Mouse (Mus musculus) embryonic facial prominence, embryonic 11.5 days (tissue): ENCODE data around the gene Ccdc186. TPM values are rescaled to one million over a fixed set of nuclear protein-coding genes. Genes with fewer than 3 reads are reported as not detected.

Experiments used
- ATAC-seq: fragments of 200-750 bp; cut with Nextera tagmentation; replicated peaks from 2 replicates; pipeline ENCODE4 v1.8.0; 2017; ENCODE audit warnings: low read depth; ENCODE audit not compliant: insufficient number of reproducible peaks, low FRiP score, low TSS enrichment
- DNase-seq: peaks from one replicate; pipeline ENCODE4 v3.0.0-alpha.2; 2015; ENCODE audit warnings: low spot score
- H3K27ac ChIP-seq: fragments of 300-500 bp; sonication (generic); replicated peaks from 2 replicates; pipeline ENCODE4 v1.5.1; 2014; ENCODE audit warnings: mild to moderate bottlenecking, low read depth, low read length, control low read depth
- H3K27me3 ChIP-seq: fragments of 300-500 bp; sonication (generic); 2 replicates; pipeline ENCODE4 v1.6.1; 2014; ENCODE audit warnings: mild to moderate bottlenecking, low read length, moderate library complexity, mixed read lengths; ENCODE audit not compliant: control insufficient read depth, insufficient read depth
- H3K36me3 ChIP-seq: fragments of 300-500 bp; sonication (generic); replicated peaks from 2 replicates; pipeline ENCODE4 v1.6.1; 2014; ENCODE audit warnings: low read depth, mild to moderate bottlenecking, low read length, moderate library complexity, mixed read lengths; ENCODE audit not compliant: control insufficient read depth, insufficient read depth
- H3K4me1 ChIP-seq: fragments of 300-500 bp; sonication (generic); 2 replicates; pipeline ENCODE4 v1.6.1; 2014; ENCODE audit warnings: low read length, mixed read lengths; ENCODE audit not compliant: control insufficient read depth, insufficient read depth
- H3K4me2 ChIP-seq: fragments of 300-500 bp; sonication (generic); 2 replicates; pipeline ENCODE4 v1.6.1; 2014; ENCODE audit warnings: low read depth, mild to moderate bottlenecking, control low read depth, low read length, moderate library complexity
- H3K4me3 ChIP-seq: fragments of 300-500 bp; sonication (generic); 2 replicates; pipeline ENCODE4 v1.5.1; 2014; ENCODE audit warnings: low read depth, low read length, control low read depth
- H3K9ac ChIP-seq: fragments of 300-500 bp; sonication (generic); replicated peaks from 2 replicates; pipeline ENCODE4 v1.6.1; 2014; ENCODE audit warnings: mild to moderate bottlenecking, control low read depth, low read length
- H3K9me3 ChIP-seq: fragments of 300-500 bp; sonication (generic); replicated peaks from 2 replicates; pipeline ENCODE4 v1.6.1; 2016; ENCODE audit warnings: mild to moderate bottlenecking, low read length, inconsistent platforms, mixed read lengths; ENCODE audit not compliant: control insufficient read depth
- WGBS: fragments of 180-500 bp; shearing (Covaris S2); extraction: QIAGEN DNeasy Blood & Tissue Kit; methylation state at CpG from one replicate; pipeline ENCODE4 v1.1.7; 2014; 5-methylcytosine and 5-hydroxymethylcytosine counted together
- polyA plus RNA-seq: library from polyadenylated mRNA; unstranded; fragments of >200 nt; fragmentation: Nextera tagmentation; extraction: Ambion mirVana; gene quantifications from 2 replicates; pipeline ENCODE4 v1.2.1, GENCODE M21; 2014

Gene Ccdc186
- polyA plus RNA-seq, 1 experiment from 2014 or later, result 21.4 TPM

- H3K4me1 ChIP-seq, result 0 out of 2 replicates have a peak, but pooled peaks cover 2% of the 10 kb centered on the region
- no peaks in the 10 kb centered on the region for H3K36me3 ChIP-seq
- H3K9ac ChIP-seq, result no peak overlapping the region
- 0 out of 2 replicates have a peak, but pooled peaks cover 4% of the 10 kb centered on the region for H3K27me3 ChIP-seq
- no peak overlapping the region for H3K4me3 ChIP-seq
- no peak overlapping the region for H3K27ac ChIP-seq
- WGBS, result 74% methylated on average over 9 of the region's 9 CpGs
- DNase-seq (no peak), ATAC-seq (no peak)
- no peaks in the 10 kb centered on the region for H3K9me3 ChIP-seq
- no peak overlapping the region for H3K4me2 ChIP-seq
These were observed 47.5 kb downstream of the Ccdc186 start for GRCm38 (mm10) chr19:56774408-56774962.

GRCm38 (mm10) chr19:56773393-56773971 is 48.5 kb downstream of the Ccdc186 start:
- H3K27me3 ChIP-seq, result 0 out of 2 replicates have a peak, but pooled peaks cover 4% of the 10 kb centered on the region
- no peak overlapping the region for H3K27ac ChIP-seq
- H3K4me1 ChIP-seq, result 0 out of 2 replicates have a peak, but pooled peaks cover 2% of the 10 kb centered on the region
- H3K9me3 ChIP-seq, result no peaks in the 10 kb centered on the region
- DNase-seq (no peak), ATAC-seq (no peak)
- H3K9ac ChIP-seq, result no peak overlapping the region
- WGBS, result 57% methylated on average over 10 of the region's 10 CpGs
- H3K4me3 ChIP-seq, result no peak overlapping the region
- H3K36me3 ChIP-seq, result no peaks in the 10 kb centered on the region
- no peak overlapping the region for H3K4me2 ChIP-seq

- Histone ChIP-seq H3K27me3 (0 out of 2 replicates have a peak, but pooled peaks cover 4% of the 10 kb centered on the region), H3K4me1 (0 out of 2 replicates have a peak, but pooled peaks cover 2% of the 10 kb centered on the region), H3K4me2 (no peak overlapping the region), H3K9me3 (no peaks in the 10 kb centered on the region), H3K9ac (no peak overlapping the region), H3K36me3 (no peaks in the 10 kb centered on the region), H3K27ac (no peak overlapping the region), H3K4me3 (no peak overlapping the region)
- 82% methylated on average over 7 of the region's 7 CpGs for WGBS
- DNase-seq (no peak), ATAC-seq (no peak)
These were observed 49.8 kb downstream of the Ccdc186 start for GRCm38 (mm10) chr19:56772158-56772557.

- Histone ChIP-seq H3K9me3 (no peaks in the 10 kb centered on the region), H3K4me3 (no peak overlapping the region), H3K4me1 (no peaks in the 10 kb centered on the region), H3K27me3 (no peaks in the 10 kb centered on the region), H3K4me2 (no peak overlapping the region), H3K27ac (no peak overlapping the region), H3K36me3 (no peaks in the 10 kb centered on the region), H3K9ac (no peak overlapping the region)
- WGBS, result 93% methylated on average over 9 of the region's 9 CpGs
- ATAC-seq, result no peak
- no peak for DNase-seq
These were observed 53.0 kb downstream of the Ccdc186 start for GRCm38 (mm10) chr19:56769024-56769423.

GRCm38 (mm10) chr19:56762686-56763085 is 59.3 kb downstream of the Ccdc186 start:
- H3K27ac ChIP-seq, result no peak overlapping the region
- H3K36me3 ChIP-seq, result no peaks in the 10 kb centered on the region
- WGBS, result 93% methylated on average over 4 of the region's 4 CpGs
- no peak overlapping the region for H3K4me3 ChIP-seq
- H3K9ac ChIP-seq, result no peak overlapping the region
- no peak for DNase-seq
- no peaks in the 10 kb centered on the region for H3K27me3 ChIP-seq
- no peak for ATAC-seq
- H3K4me1 ChIP-seq, result no peaks in the 10 kb centered on the region
- H3K9me3 ChIP-seq, result no peaks in the 10 kb centered on the region
- no peak overlapping the region for H3K4me2 ChIP-seq

GRCm38 (mm10) chr19:56761727-56762126 is 60.3 kb downstream of the Ccdc186 start:
- no peaks in the 10 kb centered on the region for H3K4me1 ChIP-seq

GRCm38 (mm10) chr19:56761096-56761495 is 60.9 kb downstream of the Ccdc186 start:
- Histone ChIP-seq H3K4me3 (no peak overlapping the region), H3K4me2 (no peak overlapping the region), H3K9ac (no peak overlapping the region), H3K36me3 (no peaks in the 10 kb centered on the region), H3K9me3 (no peaks in the 10 kb centered on the region), H3K27ac (no peak overlapping the region), H3K4me1 (no peaks in the 10 kb centered on the region), H3K27me3 (no peaks in the 10 kb centered on the region)
- ATAC-seq (no peak), DNase-seq (no peak)
- 91% methylated on average over 5 of the region's 5 CpGs for WGBS

More at GRCm38 (mm10) chr19:56761727-56762126, 60.3 kb downstream of the Ccdc186 start:
- ATAC-seq (no peak), DNase-seq (no peak)
- H3K27ac ChIP-seq, result no peak overlapping the region
- no peak overlapping the region for H3K9ac ChIP-seq
- no peaks in the 10 kb centered on the region for H3K27me3 ChIP-seq
- no peaks in the 10 kb centered on the region for H3K9me3 ChIP-seq
- WGBS, result 95% methylated on average over 2 of the region's 2 CpGs
- no peaks in the 10 kb centered on the region for H3K36me3 ChIP-seq
- H3K4me2 ChIP-seq, result no peak overlapping the region
- no peak overlapping the region for H3K4me3 ChIP-seq

GRCm38 (mm10) chr19:56760306-56760940 is 61.6 kb downstream of the Ccdc186 start:
- no peak for ATAC-seq
- no peaks in the 10 kb centered on the region for H3K4me1 ChIP-seq
- WGBS, result 87% methylated on average over 8 of the region's 8 CpGs
- no peaks in the 10 kb centered on the region for H3K36me3 ChIP-seq
- no peak overlapping the region for H3K4me2 ChIP-seq
- H3K27me3 ChIP-seq, result no peaks in the 10 kb centered on the region
- H3K4me3 ChIP-seq, result no peak overlapping the region
- no peak overlapping the region for H3K9ac ChIP-seq
- DNase-seq, result no peak
- H3K9me3 ChIP-seq, result no peaks in the 10 kb centered on the region
- H3K27ac ChIP-seq, result no peak overlapping the region
